Mouse (Mus musculus): ENCODE data around the gene Lrrc27. TPM values are rescaled to one million over a fixed set of nuclear protein-coding genes. Genes with fewer than 3 reads are reported as not detected.

Lrrc27 gene
- polyA plus RNA-seq, 1 experiment: 4.6 TPM

GRCm38 (mm10) chr7:139221072-139221471 is 8.3 kb downstream of the Lrrc27 start:
- Histone ChIP-seq H3K4me3 (ENCODE audit: insufficient read depth, low read length) (no peak overlapping the region), H3K27ac (ENCODE audit: insufficient read depth, low read depth, low read length) (peak overlapping the region; percentile 76), H3K4me1 (ENCODE audit: control insufficient read depth, insufficient read depth, low read length) (peaks cover 76% of the 10 kb centered on the region)
- TF ChIP-seq CTCF (IDR thresholded peaks at IDR 0.05; ENCODE audit: low read depth, low read length) (no peak), POLR2A (IDR thresholded peaks at IDR 0.05; ENCODE audit: borderline replicate concordance, low read depth, low read length) (no peak)

- Histone ChIP-seq H3K4me1 (ENCODE audit: control insufficient read depth, insufficient read depth, low read length) (peaks cover 78% of the 10 kb centered on the region), H3K27ac (ENCODE audit: insufficient read depth, low read depth, low read length) (no peak overlapping the region), H3K4me3 (ENCODE audit: insufficient read depth, low read length) (no peak overlapping the region)
- TF ChIP-seq CTCF (IDR thresholded peaks at IDR 0.05; ENCODE audit: low read depth, low read length) (no peak), POLR2A (IDR thresholded peaks at IDR 0.05; ENCODE audit: borderline replicate concordance, low read depth, low read length) (no peak)
These were observed 9.1 kb downstream of the Lrrc27 start for GRCm38 (mm10) chr7:139221856-139222255.

GRCm38 (mm10) chr7:139222341-139222740 is 9.6 kb downstream of the Lrrc27 start:
- TF ChIP-seq POLR2A (IDR thresholded peaks at IDR 0.05; ENCODE audit: borderline replicate concordance, low read depth, low read length) (no peak), CTCF (IDR thresholded peaks at IDR 0.05; ENCODE audit: low read depth, low read length) (no peak)
- Histone ChIP-seq H3K4me1 (ENCODE audit: control insufficient read depth, insufficient read depth, low read length) (peaks cover 78% of the 10 kb centered on the region), H3K4me3 (ENCODE audit: insufficient read depth, low read length) (no peak overlapping the region), H3K27ac (ENCODE audit: insufficient read depth, low read depth, low read length) (no peak overlapping the region)

GRCm38 (mm10) chr7:139224070-139224469 is 11.3 kb downstream of the Lrrc27 start:
- no peak for TF ChIP-seq CTCF (IDR thresholded peaks at IDR 0.05; ENCODE audit: low read depth, low read length)
- no peak for TF ChIP-seq POLR2A (IDR thresholded peaks at IDR 0.05; ENCODE audit: borderline replicate concordance, low read depth, low read length)
- H3K4me3 ChIP-seq (ENCODE audit: insufficient read depth, low read length): no peak overlapping the region
- H3K27ac ChIP-seq (ENCODE audit: insufficient read depth, low read depth, low read length): peak overlapping the region; percentile 78
- peaks cover 85% of the 10 kb centered on the region for H3K4me1 ChIP-seq (ENCODE audit: control insufficient read depth, insufficient read depth, low read length)

GRCm38 (mm10) chr7:139224725-139225124 is 11.9 kb downstream of the Lrrc27 start:
- TF ChIP-seq POLR2A (IDR thresholded peaks at IDR 0.05; ENCODE audit: borderline replicate concordance, low read depth, low read length) (no peak), CTCF (IDR thresholded peaks at IDR 0.05; ENCODE audit: low read depth, low read length) (no peak)
- Histone ChIP-seq H3K4me1 (ENCODE audit: control insufficient read depth, insufficient read depth, low read length) (peaks cover 85% of the 10 kb centered on the region), H3K27ac (ENCODE audit: insufficient read depth, low read depth, low read length) (peak overlapping the region; percentile 78), H3K4me3 (ENCODE audit: insufficient read depth, low read length) (no peak overlapping the region)

GRCm38 (mm10) chr7:139226416-139226815 is 13.6 kb downstream of the Lrrc27 start:
- TF ChIP-seq CTCF (IDR thresholded peaks at IDR 0.05; ENCODE audit: low read depth, low read length) (no peak), POLR2A (IDR thresholded peaks at IDR 0.05; ENCODE audit: borderline replicate concordance, low read depth, low read length) (no peak)
- Histone ChIP-seq H3K4me3 (ENCODE audit: insufficient read depth, low read length) (no peak overlapping the region), H3K4me1 (ENCODE audit: control insufficient read depth, insufficient read depth, low read length) (peaks cover 79% of the 10 kb centered on the region), H3K27ac (ENCODE audit: insufficient read depth, low read depth, low read length) (no peak overlapping the region)

GRCm38 (mm10) chr7:139228447-139229171 is 15.8 kb downstream of the Lrrc27 start:
- Histone ChIP-seq H3K4me3 (ENCODE audit: insufficient read depth, low read length) (no peak overlapping the region), H3K4me1 (ENCODE audit: control insufficient read depth, insufficient read depth, low read length) (peaks cover 57% of the 10 kb centered on the region), H3K27ac (ENCODE audit: insufficient read depth, low read depth, low read length) (peak overlapping the region; percentile 80)
- no peak for TF ChIP-seq CTCF (IDR thresholded peaks at IDR 0.05; ENCODE audit: low read depth, low read length)

- no peak overlapping the region for H3K27ac ChIP-seq (ENCODE audit: insufficient read depth, low read depth, low read length)
- no peak overlapping the region for H3K4me3 ChIP-seq (ENCODE audit: insufficient read depth, low read length)
- peaks cover 49% of the 10 kb centered on the region for H3K4me1 ChIP-seq (ENCODE audit: control insufficient read depth, insufficient read depth, low read length)
- TF ChIP-seq POLR2A (IDR thresholded peaks at IDR 0.05; ENCODE audit: borderline replicate concordance, low read depth, low read length): no peak
These were observed 17.0 kb downstream of the Lrrc27 start for GRCm38 (mm10) chr7:139229837-139230236.

- Histone ChIP-seq H3K4me1 (ENCODE audit: control insufficient read depth, insufficient read depth, low read length) (peaks cover 45% of the 10 kb centered on the region), H3K27ac (ENCODE audit: insufficient read depth, low read depth, low read length) (no peak overlapping the region), H3K4me3 (ENCODE audit: insufficient read depth, low read length) (no peak overlapping the region)
- TF ChIP-seq CTCF (IDR thresholded peaks at IDR 0.05; ENCODE audit: low read depth, low read length): no peak
- no peak for TF ChIP-seq POLR2A (IDR thresholded peaks at IDR 0.05; ENCODE audit: borderline replicate concordance, low read depth, low read length)
These were observed 17.5 kb downstream of the Lrrc27 start for GRCm38 (mm10) chr7:139230241-139230640.

GRCm38 (mm10) chr7:139233714-139234113 is 20.9 kb downstream of the Lrrc27 start:
- Histone ChIP-seq H3K27ac (ENCODE audit: insufficient read depth, low read depth, low read length) (no peak overlapping the region), H3K4me1 (ENCODE audit: control insufficient read depth, insufficient read depth, low read length) (peaks cover 18% of the 10 kb centered on the region), H3K4me3 (ENCODE audit: insufficient read depth, low read length) (no peak overlapping the region)
- peak; percentile 76 for TF ChIP-seq CTCF (IDR thresholded peaks at IDR 0.05; ENCODE audit: low read depth, low read length)
- no peak for TF ChIP-seq POLR2A (IDR thresholded peaks at IDR 0.05; ENCODE audit: borderline replicate concordance, low read depth, low read length)
